Mouse (Mus musculus) lung, postnatal 0 days (tissue): Measurements from ENCODE around the gene Gm44973.

Experiments
- CTCF ChIP-seq: IDR thresholded peaks from 2 replicates; pipeline ENCODE4 v1.5.1; 2016; ENCODE audit warnings: antibody characterized with exemption, mild to moderate bottlenecking
- EP300 ChIP-seq: IDR thresholded peaks from 2 replicates; pipeline ENCODE4 v1.6.1; 2016; ENCODE audit warnings: antibody characterized with exemption, mild to moderate bottlenecking, control low read depth

DNA sequence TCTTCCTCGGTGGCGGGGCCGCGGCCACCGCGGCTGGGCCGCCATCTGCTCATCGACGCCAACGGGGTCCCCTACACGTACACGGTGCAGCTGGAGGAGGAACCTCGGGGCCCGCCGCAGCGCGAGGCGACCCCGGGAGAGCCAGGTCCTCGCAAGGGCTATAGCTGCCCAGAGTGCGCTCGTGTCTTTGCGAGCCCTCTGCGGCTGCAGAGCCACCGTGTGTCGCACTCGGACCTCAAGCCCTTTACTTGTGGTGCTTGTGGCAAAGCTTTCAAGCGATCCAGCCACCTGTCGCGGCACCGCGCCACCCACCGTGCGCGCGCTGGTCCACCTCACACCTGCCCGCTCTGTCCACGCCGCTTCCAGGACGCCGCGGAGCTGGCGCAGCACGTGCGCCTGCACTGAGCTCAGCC, 37.6 kb downstream of the Gm44973 start:
- no peak for TF ChIP-seq EP300
- no peak for TF ChIP-seq CTCF
